Mouse (Mus musculus) cerebellum, postnatal 25 days (tissue): ENCODE results near the gene Taar7b.
A peak's percentile ranks its signal among the peaks of the same experiment; 100 is the strongest.

Experiments used
- DNase-seq, 2 experiments: peaks; one replicate each; pipeline ENCODE4 v3.0.0; 2021; ENCODE audit warnings: mixed read lengths in 2 of 2

Taar7b gene

DNA sequence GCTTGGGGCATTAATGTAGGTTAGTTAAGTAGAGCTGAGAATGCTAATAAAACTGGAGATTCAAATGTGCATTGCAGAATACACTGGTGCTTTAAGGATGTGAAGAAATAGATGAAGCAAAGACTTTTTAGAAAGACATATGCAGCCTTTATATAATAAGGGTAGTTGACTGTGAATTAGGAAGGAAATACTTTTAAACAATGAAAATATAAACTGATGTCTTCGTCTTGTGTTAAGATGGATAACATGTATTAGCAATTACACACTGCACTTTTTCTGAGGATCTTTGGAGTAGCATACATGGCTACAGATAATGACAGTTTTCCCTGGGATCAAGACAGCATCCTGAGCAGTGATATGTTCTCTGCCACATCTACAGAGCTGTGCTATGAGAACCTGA lies at the start of gene Taar7b:
TSS of gene Taar7b (plus strand) at position 301 of the 400 bp plus-strand sequence.
- no peak for DNase-seq

GRCm38 (mm10) chr10:23951714-23952113 lies 48.0 kb upstream of the Taar7b start:
- DNase-seq = peak; percentile 69 to 72

DNA sequence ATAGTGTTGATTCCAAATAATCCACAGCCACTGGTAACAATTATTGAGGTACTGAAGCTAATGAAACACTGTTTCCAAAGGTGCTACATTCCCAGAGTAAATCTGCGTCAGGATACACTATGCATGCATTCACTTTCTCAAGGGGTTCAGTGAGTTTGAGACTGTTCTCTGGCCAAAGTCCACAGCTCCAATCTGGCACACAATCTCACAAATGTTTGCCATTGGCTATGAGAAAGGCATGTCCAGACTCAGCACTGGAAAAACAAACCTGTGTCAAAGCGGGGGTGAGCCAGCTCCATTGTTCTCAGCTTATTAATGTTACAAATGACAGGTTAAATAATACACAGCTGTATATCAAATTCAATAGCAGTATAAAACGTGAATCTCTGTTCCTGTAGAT lies 40.7 kb upstream of the Taar7b start:
- peak in 1 of 2 experiments; percentile 33 for DNase-seq

GRCm38 (mm10) chr10:23960444-23960915 lies 39.3 kb upstream of the Taar7b start, which contains the start of gene Taar4:
Taar4 (plus strand) TSS chr10:23960494.
- DNase-seq = no peak

DNA sequence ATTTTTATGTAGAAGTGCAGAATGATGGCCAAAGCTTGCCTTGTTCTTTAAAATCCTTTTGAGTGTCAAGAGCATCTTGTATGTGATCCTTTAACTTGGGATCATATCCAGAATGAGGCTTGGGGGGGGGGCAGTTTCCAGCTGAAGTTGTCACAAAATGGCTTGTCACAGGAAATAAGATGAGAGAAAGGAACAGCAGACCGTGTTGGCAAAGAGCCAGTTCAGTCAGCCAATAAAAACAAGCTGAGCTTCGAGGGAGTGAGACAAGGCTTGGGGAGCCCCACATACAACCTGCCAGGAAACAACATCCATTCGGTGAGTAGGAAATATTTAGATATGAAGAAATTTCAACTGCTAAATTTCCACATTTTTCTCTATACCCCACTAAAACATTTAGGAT lies 36.3 kb upstream of the Taar7b start:
- peak in 1 of 2 experiments; percentile 33 for DNase-seq

GRCm38 (mm10) chr10:23964921-23965610 lies 34.7 kb upstream of the Taar7b start:
- DNase-seq = no peak

DNA sequence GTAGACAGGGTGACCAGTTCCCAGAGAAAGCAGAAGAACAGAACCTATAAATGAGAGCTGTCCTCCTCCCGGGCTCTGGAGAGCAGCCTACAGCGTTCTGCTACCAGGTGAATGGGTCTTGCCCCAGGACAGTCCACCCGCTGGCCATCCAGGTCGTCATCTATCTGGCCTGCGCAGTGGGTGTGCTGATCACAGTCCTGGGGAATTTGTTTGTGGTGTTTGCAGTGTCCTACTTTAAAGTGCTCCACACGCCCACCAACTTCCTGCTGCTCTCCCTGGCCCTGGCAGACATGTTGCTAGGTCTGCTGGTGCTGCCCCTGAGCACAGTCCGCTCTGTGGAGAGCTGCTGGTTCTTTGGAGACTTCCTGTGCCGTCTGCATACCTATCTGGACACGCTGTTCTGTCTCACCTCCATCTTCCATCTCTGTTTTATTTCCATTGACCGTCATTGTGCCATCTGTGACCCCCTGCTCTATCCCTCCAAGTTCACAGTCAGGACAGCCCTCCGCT lies 29.0 kb upstream of the Taar7b start, which contains the start of gene Taar5:
TSS of gene Taar5 (plus strand) at position 51 of the 510 bp plus-strand sequence.
- DNase-seq = no peak

DNA sequence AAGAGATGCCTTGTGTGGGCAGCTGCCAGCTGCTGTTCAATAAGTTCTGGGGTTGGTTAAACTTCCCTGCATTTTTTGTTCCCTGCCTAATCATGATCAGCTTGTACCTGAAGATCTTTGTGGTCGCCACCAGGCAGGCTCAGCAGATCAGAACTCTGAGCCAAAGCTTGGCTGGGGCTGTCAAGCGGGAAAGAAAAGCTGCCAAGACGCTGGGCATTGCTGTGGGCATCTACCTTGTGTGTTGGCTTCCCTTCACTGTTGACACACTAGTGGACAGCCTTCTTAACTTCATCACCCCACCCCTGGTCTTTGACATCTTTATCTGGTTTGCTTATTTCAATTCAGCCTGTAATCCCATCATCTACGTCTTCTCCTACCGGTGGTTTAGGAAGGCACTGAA lies 28.5 kb upstream of the Taar7b start:
- peak; percentile 25 to 26 for DNase-seq

DNA sequence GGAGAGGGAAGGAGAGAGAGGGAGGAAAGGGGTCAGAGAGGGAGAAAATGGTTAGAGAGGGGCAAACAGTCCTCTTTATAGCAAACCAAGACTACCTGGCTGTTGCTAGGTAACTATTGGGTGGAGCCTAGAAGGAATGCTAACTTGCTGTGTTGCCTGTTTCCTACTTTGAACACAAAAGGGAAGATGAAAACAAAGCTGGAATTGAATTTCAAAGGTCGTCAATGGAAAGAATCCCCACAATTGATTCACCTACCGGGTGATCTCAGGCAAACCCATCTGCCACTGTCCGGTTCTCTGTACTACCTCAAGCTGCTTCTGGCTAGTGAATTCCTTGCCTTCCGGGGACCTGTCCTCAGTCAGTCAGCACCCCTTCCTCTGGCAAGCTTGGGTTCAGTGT lies 21.8 kb upstream of the Taar7b start:
- no peak for DNase-seq

DNA sequence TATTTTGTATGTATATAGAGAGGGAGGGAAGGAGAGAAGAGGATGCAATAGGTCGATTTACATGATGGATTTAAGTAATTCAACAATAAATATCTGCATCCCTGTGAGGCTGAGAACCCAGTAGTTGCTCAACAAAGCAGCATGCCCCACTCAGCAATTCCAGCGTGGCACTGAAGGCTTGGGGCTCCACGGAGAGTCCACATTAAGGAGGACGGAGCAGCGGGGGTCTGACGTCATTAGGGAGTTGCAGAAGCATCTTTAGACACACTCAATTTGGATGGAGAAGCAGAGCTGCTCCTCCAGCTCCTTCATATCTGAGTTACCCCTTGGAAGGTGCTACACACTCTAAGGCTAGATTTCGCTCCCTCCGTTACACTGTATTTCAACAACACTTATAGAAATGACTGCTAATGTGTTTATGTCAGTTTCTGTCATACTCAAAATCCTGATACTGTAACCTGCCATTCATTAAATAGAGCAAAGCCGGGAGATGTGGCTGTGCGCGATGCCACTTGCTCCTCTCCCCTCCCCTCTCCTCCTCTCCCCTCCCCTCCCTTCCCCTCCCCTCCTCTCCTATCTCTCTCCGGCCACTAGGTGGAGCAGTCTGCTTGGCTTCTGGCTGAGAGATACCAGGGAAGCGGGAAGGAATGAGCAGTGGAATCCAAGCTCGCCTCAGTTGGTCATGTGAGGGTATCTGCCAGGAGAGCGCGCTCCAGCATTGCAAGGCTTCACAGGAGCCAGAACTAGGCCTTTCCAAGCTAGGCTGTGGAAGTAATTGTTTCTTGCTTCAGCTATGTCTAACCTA lies 20.6 kb upstream of the Taar7b start:
- DNase-seq = peak; percentile 68 to 78

- no peak for DNase-seq
These were observed 14.2 kb upstream of the Taar7b start, which contains the start of gene Taar6 for GRCm38 (mm10) chr10:23985546-23985945. Taar6 (minus strand) TSS chr10:23985646.

- no peak for DNase-seq
These were observed 13.3 kb upstream of the Taar7b start for GRCm38 (mm10) chr10:23986419-23986818.

DNA sequence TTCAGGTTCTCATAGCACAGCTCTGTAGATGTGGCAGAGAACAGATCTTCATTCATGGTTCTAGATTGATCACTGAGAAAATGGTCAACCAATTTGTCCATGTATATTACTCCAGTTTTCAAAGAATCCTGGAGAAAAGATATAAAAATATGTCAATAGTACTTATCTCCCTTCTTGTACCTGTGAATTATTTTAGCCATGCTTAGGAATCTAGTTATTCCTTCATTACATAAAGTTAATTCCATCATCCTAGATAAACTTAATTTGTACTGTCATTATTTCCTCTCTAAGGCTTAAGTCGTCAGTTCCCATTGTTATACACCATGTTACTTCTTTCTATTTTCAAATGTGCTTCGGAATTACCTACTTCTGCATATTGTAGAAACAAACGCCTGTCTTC lies 6.4 kb upstream of the Taar7b start, which contains the start of gene Taar7a:
TSS of gene Taar7a (minus strand) at position 101 of the 400 bp plus-strand sequence.
- no peak for DNase-seq

- DNase-seq = no peak
These were observed 6.7 kb downstream of the Taar7b start for GRCm38 (mm10) chr10:24006442-24006841.

GRCm38 (mm10) chr10:24007034-24007433 lies 7.3 kb downstream of the Taar7b start:
- no peak for DNase-seq

- no peak for DNase-seq
These were observed 8.4 kb downstream of the Taar7b start for GRCm38 (mm10) chr10:24008143-24008542.

DNA sequence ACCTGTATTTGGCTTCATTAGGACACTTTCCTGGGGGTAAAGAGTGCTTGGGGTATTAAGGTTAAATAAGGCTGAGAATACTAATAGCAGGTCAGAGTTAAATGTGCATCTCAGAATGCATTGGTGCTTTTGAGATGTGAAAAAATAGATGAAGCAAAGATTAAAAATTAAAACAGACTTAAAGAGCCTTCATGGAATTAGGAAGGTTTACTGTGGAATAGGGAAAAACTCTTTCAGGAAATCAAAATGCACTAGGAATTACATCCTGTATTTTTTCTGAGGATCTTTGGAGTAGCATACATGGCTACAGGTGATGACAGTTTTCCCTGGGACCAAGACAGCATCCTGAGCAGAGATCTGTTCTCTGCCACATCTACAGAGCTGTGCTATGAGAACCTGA lies 27.2 kb downstream of the Taar7b start, which contains the start of gene Taar7d:
TSS of gene Taar7d (plus strand) at position 301 of the 400 bp plus-strand sequence.
- no peak for DNase-seq

GRCm38 (mm10) chr10:24031347-24031746 lies 31.6 kb downstream of the Taar7b start:
- no peak for DNase-seq

DNA sequence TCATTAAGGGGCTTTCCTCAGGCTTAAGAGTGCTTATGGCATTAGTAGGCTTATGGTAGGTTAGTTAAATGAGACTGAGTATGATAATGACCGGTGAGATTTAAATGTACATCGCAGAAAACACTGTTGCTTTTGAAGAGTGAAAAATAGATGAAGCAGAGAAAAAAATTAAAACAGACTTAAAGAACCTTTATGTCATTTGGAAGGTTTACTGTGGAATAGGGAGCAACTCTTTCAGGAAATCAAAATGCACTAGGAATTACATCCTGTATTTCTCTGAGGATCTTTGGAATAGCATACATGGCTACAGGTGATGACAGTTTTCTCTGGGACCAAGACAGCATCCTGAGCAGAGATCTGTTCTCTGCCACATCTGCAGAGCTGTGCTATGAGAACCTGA lies 37.6 kb downstream of the Taar7b start, which contains the start of gene Taar7e:
TSS of gene Taar7e (plus strand) at position 301 of the 400 bp plus-strand sequence.
- DNase-seq = no peak

DNA sequence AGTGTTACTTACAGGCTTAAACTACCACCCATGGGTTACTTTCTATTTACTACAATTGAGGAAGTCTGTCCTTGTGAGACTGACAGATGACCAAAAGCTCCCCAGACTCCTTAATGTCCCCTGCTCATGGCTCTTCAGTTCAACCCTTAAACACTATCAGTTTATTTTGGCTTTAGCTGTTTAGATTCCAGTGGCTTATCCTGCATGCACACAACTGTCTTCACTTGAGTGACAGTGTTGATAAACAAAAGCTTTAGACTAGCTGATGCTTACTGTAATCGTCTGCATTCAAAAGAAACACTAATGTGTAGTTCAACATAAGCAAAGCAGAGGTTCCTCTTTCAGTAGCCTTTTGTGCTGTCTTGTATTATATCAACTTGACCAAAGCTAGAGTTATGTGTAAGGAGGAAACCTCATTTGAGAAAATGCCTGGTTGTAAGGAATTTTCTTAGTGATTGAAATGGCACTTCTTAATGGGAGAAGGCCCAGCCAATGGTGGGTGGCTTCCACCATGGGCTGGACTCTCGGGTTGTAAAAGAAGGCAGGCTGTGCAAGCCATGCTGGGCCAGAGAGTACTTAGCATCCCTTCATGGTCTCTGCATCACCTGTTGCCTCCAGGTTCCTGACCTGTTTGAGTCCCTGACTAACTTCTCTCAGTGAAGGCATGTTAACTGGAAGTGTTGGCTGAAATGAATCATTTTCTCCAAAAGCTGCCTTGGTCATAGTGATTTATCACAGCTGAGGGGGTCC lies 40.6 kb downstream of the Taar7b start:
- DNase-seq = no peak

DNA sequence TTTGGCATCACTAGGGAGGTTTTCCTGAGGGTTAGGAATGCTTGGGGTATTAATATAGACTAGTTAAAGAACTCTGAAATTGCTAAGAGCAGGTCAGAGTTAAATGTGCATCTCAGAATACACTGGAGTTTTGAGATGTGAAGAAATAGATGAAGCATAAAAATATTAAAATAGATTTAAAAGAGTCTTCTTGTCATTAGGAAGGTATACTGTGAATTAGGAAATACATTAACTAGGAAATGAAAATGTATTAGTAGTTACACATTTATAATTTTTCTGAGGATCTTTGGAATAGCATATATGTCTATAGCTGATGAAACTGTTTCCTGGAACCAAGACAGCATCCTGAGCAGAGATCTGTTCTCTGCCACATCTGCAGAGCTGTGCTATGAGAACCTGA lies 49.5 kb downstream of the Taar7b start, which contains the start of gene Taar7f:
TSS of gene Taar7f (plus strand) at position 301 of the 400 bp plus-strand sequence.
- DNase-seq = no peak
